In genomic region chr12:69513166-69513565, GRCm38 (mm10) we compare ENCODE assay signal across 9 mouse cellular contexts.
DNase-seq lines count a peak whose midpoint lies in the region; ATAC-seq and TF ChIP-seq lines count a peak whose summit lies in the region.
"Had no signal": no experiment of that assay in that cellular context is flagged by ENCODE, and none has a peak within 500 bp of the region (broad histone marks: within the 10 kb centered on the region; RNA-seq: fewer than 3 reads in every experiment).

No protein-coding gene starts in this region.

- no peak for TF ChIP-seq CTCF in small intestine, adult 2 months (IDR thresholded peaks at IDR 0.05; ENCODE audit: extremely low read depth, insufficient read length, insufficient replicate concordance, low read depth, low read length)

- TF ChIP-seq POLR2A in small intestine, adult 2 months (IDR thresholded peaks at IDR 0.05; ENCODE audit: low read depth, low read length), result no peak

- ATAC-seq in common myeloid progenitor, adult 5-6 weeks (replicated peaks; ENCODE audit: low read depth, poor library complexity, severe bottlenecking), result peak; percentile 48
- peak; percentile 71 for ATAC-seq in liver, embryonic 13.5 days (ENCODE audit: low read depth)

- H3K9me3 ChIP-seq in liver, embryonic 13.5 days (replicated peaks), result no peaks in the 10 kb centered on the region

- H3K27me3 ChIP-seq in liver, embryonic 13.5 days, result no peaks in the 10 kb centered on the region
- no peaks in the 10 kb centered on the region for H3K27me3 ChIP-seq in small intestine, adult 2 months (ENCODE audit: control insufficient read depth, insufficient read depth, low read length)

- H3K4me3 ChIP-seq in liver, embryonic 13.5 days (replicated peaks), result no peak overlapping the region
- H3K4me3 ChIP-seq in small intestine, adult 2 months (ENCODE audit: low read depth, low read length), result no peak overlapping the region

- H3K36me3 ChIP-seq in liver, embryonic 13.5 days, result no peaks in the 10 kb centered on the region
- H3K36me3 ChIP-seq in small intestine, adult 2 months (ENCODE audit: control insufficient read depth, insufficient read depth, low read length), result no peaks in the 10 kb centered on the region

- peak overlapping the region; percentile 55 for H3K27ac ChIP-seq in liver, embryonic 13.5 days
- peak overlapping the region; percentile 95 for H3K27ac ChIP-seq in small intestine, adult 2 months (ENCODE audit: insufficient read depth, low read depth, low read length)

- H3K4me2 ChIP-seq in liver, embryonic 13.5 days, result no peak overlapping the region
- H3K4me2 ChIP-seq: lung, embryonic 14.5 days had no signal

- DNase-seq in adrenal gland, postnatal 14 days, result peak; percentile 55
- DNase-seq in adrenal gland, adult 8-10 months, result no peak
- DNase-seq in liver, embryonic 13.5 days, result no peak
- no peak for DNase-seq in cerebellum, adult 18-20 months
- DNase-seq in frontal cortex, postnatal 36 days (ENCODE audit: low spot score in 2 of 2), result no peak
- DNase-seq in gastrocnemius, postnatal 10 days, result no peak
- DNase-seq: lung, embryonic 14.5 days had no signal

- WGBS in liver, embryonic 13.5 days (ENCODE audit: insufficient replicate concordance), result 13% methylated on average over 4 of the region's 4 CpGs
- 5% methylated on average over 4 of the region's 4 CpGs for WGBS in small intestine, adult 2 months

- H3K9ac ChIP-seq in liver, embryonic 13.5 days, result no peak overlapping the region
- H3K9ac ChIP-seq: lung, embryonic 14.5 days had no signal

- peaks cover 40% of the 10 kb centered on the region for H3K4me1 ChIP-seq in liver, embryonic 13.5 days (replicated peaks)
- H3K4me1 ChIP-seq in small intestine, adult 2 months (ENCODE audit: control insufficient read depth, insufficient read depth, insufficient read length, low read length), result peaks cover 54% of the 10 kb centered on the region; the same call in 1 of the 2 replicates
